Mouse (Mus musculus): ENCODE measurements around the gene Agfg2. TPM values are rescaled to one million over a fixed set of nuclear protein-coding genes. Genes with fewer than 3 reads are reported as not detected.
A peak's percentile ranks its signal among the peaks of the same experiment; 100 is the strongest.

Gene Agfg2
- polyA plus RNA-seq, 1 experiment from 2014 or later = 19.7 TPM

GRCm38 (mm10) chr5:137607860-137608653, 76.5 kb downstream of the Agfg2 start:
- Histone ChIP-seq H3K36me3 (peaks cover 43% of the 10 kb centered on the region), H3K4me1 (peaks cover 62% of the 10 kb centered on the region), H3K27ac (replicated peaks) (no peak overlapping the region), H3K9ac (peak overlapping the region; percentile 72), H3K4me2 (peak overlapping the region; percentile 67), H3K4me3 (peak overlapping the region; percentile 31), H3K9me3 (no peaks in the 10 kb centered on the region), H3K27me3 (replicated peaks) (peaks cover 15% of the 10 kb centered on the region; the same call in 1 of the 2 replicates)
- ATAC-seq (ENCODE audit: extremely low read depth, insufficient number of reproducible peaks, low FRiP score, low TSS enrichment) = no peak
- WGBS = 28% methylated on average over 26 of the region's 26 CpGs

- ATAC-seq (ENCODE audit: extremely low read depth, insufficient number of reproducible peaks, low FRiP score, low TSS enrichment) = no peak
- WGBS = under 1% methylated on average over 22 of the region's 22 CpGs
- peak overlapping the region; percentile 72 for H3K4me3 ChIP-seq
- peaks cover 34% of the 10 kb centered on the region for H3K4me1 ChIP-seq
- H3K9me3 ChIP-seq = no peaks in the 10 kb centered on the region
- H3K4me2 ChIP-seq = peak overlapping the region; percentile 80
- H3K27me3 ChIP-seq (replicated peaks) = no peaks in the 10 kb centered on the region
- peak overlapping the region; percentile 86 for H3K9ac ChIP-seq
- H3K27ac ChIP-seq (replicated peaks) = peak overlapping the region; percentile 87
- H3K36me3 ChIP-seq = peaks cover 46% of the 10 kb centered on the region
Observed at GRCm38 (mm10) chr5:137601365-137601729, 83.2 kb downstream of the Agfg2 start.

GRCm38 (mm10) chr5:137600619-137601364, 83.7 kb downstream of the Agfg2 start, which contains the start of gene Mospd3:
TSS of gene Mospd3 (minus strand) at chr5:137601058.
- Histone ChIP-seq H3K27ac (replicated peaks) (peak within 1 kb of the TSS; percentile 87), H3K4me1 (peaks cover 34% of the 10 kb centered on the region), H3K36me3 (peaks cover 42% of the 10 kb centered on the region), H3K9me3 (no peaks in the 10 kb centered on the region), H3K4me3 (peak within 1 kb of the TSS; percentile 72), H3K9ac (peak within 1 kb of the TSS; percentile 87), H3K27me3 (replicated peaks) (no peaks in the 10 kb centered on the region), H3K4me2 (peak within 1 kb of the TSS; percentile 80)
- ATAC-seq (ENCODE audit: extremely low read depth, insufficient number of reproducible peaks, low FRiP score, low TSS enrichment) = peak; percentile 92
- WGBS = under 1% methylated on average over 41 of the region's 41 CpGs

Other genes with a start within 250 kb of the Agfg2 start
- 0.04 and 0.08 TPM in 2 replicates for gene Zan, start 207.7 kb downstream of the Agfg2 start, polyA plus RNA-seq (2015; fragmentation: Nextera tagmentation; extraction: Ambion mirVana)
- 43.6 and 43.9 TPM in 2 replicates for gene Pop7, start 182.2 kb downstream of the Agfg2 start, polyA plus RNA-seq (2015; fragmentation: Nextera tagmentation; extraction: Ambion mirVana)
- 8.4 and 8.8 TPM in 2 replicates for gene Gigyf1, start 166.2 kb downstream of the Agfg2 start, polyA plus RNA-seq (2015; fragmentation: Nextera tagmentation; extraction: Ambion mirVana)
- not detected in 2 replicates for gene Epo, start 151.5 kb downstream of the Agfg2 start, polyA plus RNA-seq (2015; fragmentation: Nextera tagmentation; extraction: Ambion mirVana)
- gene Gnb2, start 151.2 kb downstream of the Agfg2 start, polyA plus RNA-seq (2015; fragmentation: Nextera tagmentation; extraction: Ambion mirVana) = 299 and 300 TPM in 2 replicates
- 0.27 and 0.35 TPM in 2 replicates for gene Actl6b, start 131.2 kb downstream of the Agfg2 start, polyA plus RNA-seq (2015; fragmentation: Nextera tagmentation; extraction: Ambion mirVana)
- gene Tfr2, start 114.9 kb downstream of the Agfg2 start, polyA plus RNA-seq (2015; fragmentation: Nextera tagmentation; extraction: Ambion mirVana) = 0.59 and 2.5 TPM in 2 replicates
- gene Mospd3, start 83.7 kb downstream of the Agfg2 start, polyA plus RNA-seq (2015; fragmentation: Nextera tagmentation; extraction: Ambion mirVana) = 16.4 and 18.4 TPM in 2 replicates
- gene Pcolce, start 70.9 kb downstream of the Agfg2 start, polyA plus RNA-seq (2015; fragmentation: Nextera tagmentation; extraction: Ambion mirVana) = 113 and 114 TPM in 2 replicates
- gene Fbxo24, start 55.7 kb downstream of the Agfg2 start, polyA plus RNA-seq (2015; fragmentation: Nextera tagmentation; extraction: Ambion mirVana) = 0.12 and 0.23 TPM in 2 replicates
- 21.8 and 24.2 TPM in 2 replicates for gene Lrch4, start 55.6 kb downstream of the Agfg2 start, polyA plus RNA-seq (2015; fragmentation: Nextera tagmentation; extraction: Ambion mirVana)
- 5.5 TPM in 2 replicates for gene Gm20605, start 55.6 kb downstream of the Agfg2 start, polyA plus RNA-seq (2015; fragmentation: Nextera tagmentation; extraction: Ambion mirVana)
- gene Sap25, start 43.4 kb downstream of the Agfg2 start, polyA plus RNA-seq (2015; fragmentation: Nextera tagmentation; extraction: Ambion mirVana) = 3.9 and 4.1 TPM in 2 replicates
- 0.14 TPM in 1 of 2 replicates, not detected in the other for gene Irs3, start 39.0 kb downstream of the Agfg2 start, polyA plus RNA-seq (2015; fragmentation: Nextera tagmentation; extraction: Ambion mirVana)
- 1.3 and 1.5 TPM in 2 replicates for gene Nyap1, start 56.9 kb upstream of the Agfg2 start, polyA plus RNA-seq (2015; fragmentation: Nextera tagmentation; extraction: Ambion mirVana)
- gene Tsc22d4, start 61.0 kb upstream of the Agfg2 start, polyA plus RNA-seq (2015; fragmentation: Nextera tagmentation; extraction: Ambion mirVana) = 128 and 131 TPM in 2 replicates
- gene Ppp1r35, start 94.1 kb upstream of the Agfg2 start, polyA plus RNA-seq (2015; fragmentation: Nextera tagmentation; extraction: Ambion mirVana) = 18.3 and 22.3 TPM in 2 replicates
- 6.2 and 8.5 TPM in 2 replicates for gene Mepce, start 102.9 kb upstream of the Agfg2 start, polyA plus RNA-seq (2015; fragmentation: Nextera tagmentation; extraction: Ambion mirVana)
- gene Zcwpw1, start 103.1 kb upstream of the Agfg2 start, polyA plus RNA-seq (2015; fragmentation: Nextera tagmentation; extraction: Ambion mirVana) = 7.6 and 7.7 TPM in 2 replicates
- gene Pilra, start 151.6 kb upstream of the Agfg2 start, polyA plus RNA-seq (2015; fragmentation: Nextera tagmentation; extraction: Ambion mirVana) = 2.1 and 4.2 TPM in 2 replicates
- gene Pilrb1, start 173.4 kb upstream of the Agfg2 start, polyA plus RNA-seq (2015; fragmentation: Nextera tagmentation; extraction: Ambion mirVana) = 0.59 and 0.71 TPM in 2 replicates
- 3.2 and 3.9 TPM in 2 replicates for gene Pilrb2, start 187.1 kb upstream of the Agfg2 start, polyA plus RNA-seq (2015; fragmentation: Nextera tagmentation; extraction: Ambion mirVana)
- 0.13 TPM in 1 of 2 replicates, not detected in the other for gene Cyp3a13, start 236.9 kb upstream of the Agfg2 start, polyA plus RNA-seq (2015; fragmentation: Nextera tagmentation; extraction: Ambion mirVana)